Mouse (Mus musculus) small intestine, adult 2 months (tissue): ENCODE measurements around the gene Kynu. TPM values are rescaled to one million over a fixed set of nuclear protein-coding genes. Genes with fewer than 3 reads are reported as not detected.

Experiments
- H3K27ac ChIP-seq: fragments of 200-500 bp; 2 replicates; pipeline ENCODE4 v1.5.1; 2012; ENCODE audit warnings: low read depth, low read length, control low read depth, inconsistent platforms; ENCODE audit not compliant: insufficient read depth
- H3K27me3 ChIP-seq: fragments of 200-500 bp; 2 replicates; pipeline ENCODE4 v1.6.1; 2012; ENCODE audit warnings: mild to moderate bottlenecking, moderate library complexity, low read length, inconsistent platforms; ENCODE audit not compliant: control insufficient read depth, insufficient read depth
- H3K36me3 ChIP-seq: fragments of 200-500 bp; 2 replicates; pipeline ENCODE4 v1.6.1; 2012; ENCODE audit warnings: mild to moderate bottlenecking, low read length, control low read depth, inconsistent platforms; ENCODE audit not compliant: control insufficient read depth, insufficient read depth
- H3K4me1 ChIP-seq: fragments of 200-500 bp; 2 replicates; pipeline ENCODE4 v1.6.1; 2012; ENCODE audit warnings: low read length, inconsistent platforms, mixed read lengths; ENCODE audit not compliant: control insufficient read depth, insufficient read depth, insufficient read length
- H3K4me3 ChIP-seq: fragments of 200-500 bp; 2 replicates; pipeline ENCODE4 v1.5.1; 2012; ENCODE audit warnings: low read depth, mild to moderate bottlenecking, control low read depth, inconsistent platforms, low read length, moderate library complexity
- CTCF ChIP-seq: fragments of 200-500 bp; IDR thresholded peaks from 2 replicates; pipeline ENCODE4 v1.5.1; 2012; ENCODE audit warnings: low read depth, mild to moderate bottlenecking, control low read depth, inconsistent platforms, low read length, moderate library complexity, mixed read lengths; ENCODE audit not compliant: insufficient replicate concordance, insufficient read length; ENCODE audit errors: extremely low read depth
- POLR2A ChIP-seq: fragments of 200-500 bp; IDR thresholded peaks from 2 replicates; pipeline ENCODE4 v1.6.1; 2012; ENCODE audit warnings: low read depth, mild to moderate bottlenecking, control low read depth, inconsistent platforms, low read length, moderate library complexity
- WGBS: fragments of 180-500 bp; shearing (Covaris S2); methylation state at CpG from one replicate; pipeline ENCODE4 v1.1.7; 2018; 5-methylcytosine and 5-hydroxymethylcytosine counted together
- polyA plus RNA-seq: library from polyadenylated mRNA; depleted of rRNA; stranded (reverse); fragments of >200 nt; gene quantifications from 2 replicates; pipeline ENCODE4 v1.2.3, GENCODE M21; 2012

Kynu gene
- polyA plus RNA-seq, 1 experiment: 0.16 TPM

GRCm38 (mm10) chr2:43646962-43647361, 91.8 kb downstream of the Kynu start:
- TF ChIP-seq CTCF: no peak
- no peak for TF ChIP-seq POLR2A
- Histone ChIP-seq H3K4me3 (no peak overlapping the region), H3K27me3 (no peaks in the 10 kb centered on the region), H3K36me3 (no peaks in the 10 kb centered on the region), H3K27ac (no peak overlapping the region), H3K4me1 (no peaks in the 10 kb centered on the region)
- 78% methylated on average over 2 of the region's 2 CpGs for WGBS

DNA sequence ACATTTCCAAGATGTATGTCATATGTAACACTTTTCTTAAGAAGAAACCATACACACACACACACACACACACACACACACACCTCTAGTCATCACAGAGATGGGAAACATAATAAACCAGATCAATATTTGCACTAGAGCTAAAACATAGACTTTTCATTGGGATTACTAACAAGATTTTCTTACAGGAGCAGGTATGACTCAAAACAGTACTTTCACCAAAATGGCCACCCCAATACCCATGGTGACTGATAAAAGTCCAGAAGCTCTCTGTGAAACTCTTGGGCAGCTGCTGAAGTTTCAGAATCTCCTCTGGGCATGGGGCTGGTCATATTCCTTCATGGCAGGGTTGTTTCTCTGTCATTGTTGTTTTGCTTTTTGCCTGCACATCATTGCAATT, 114.5 kb downstream of the Kynu start:
- no peaks in the 10 kb centered on the region for H3K4me1 ChIP-seq
- H3K27ac ChIP-seq: no peak overlapping the region
- H3K36me3 ChIP-seq: no peaks in the 10 kb centered on the region
- no peak overlapping the region for H3K4me3 ChIP-seq
- no peak for TF ChIP-seq CTCF
- no peak for TF ChIP-seq POLR2A
- no peaks in the 10 kb centered on the region for H3K27me3 ChIP-seq

DNA sequence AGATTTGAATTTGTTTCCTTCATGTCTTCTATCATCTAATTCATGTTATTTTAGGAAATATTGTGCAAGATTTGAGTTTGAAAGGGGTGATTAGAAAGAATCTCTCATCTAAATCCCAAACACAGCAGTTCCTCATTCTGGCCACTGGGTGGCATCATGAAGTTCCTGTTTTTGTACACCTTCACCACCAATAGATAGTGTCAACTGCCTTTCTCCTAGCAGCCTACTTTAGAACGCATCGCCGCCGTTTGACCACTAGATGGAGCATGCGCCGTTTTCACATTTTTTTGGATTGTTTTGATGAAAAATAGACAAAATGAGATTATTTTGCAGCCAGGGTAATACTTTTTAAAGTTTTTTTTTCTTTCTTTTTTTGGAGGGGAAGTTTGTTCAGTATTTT, 118.5 kb downstream of the Kynu start:
- Histone ChIP-seq H3K36me3 (no peaks in the 10 kb centered on the region), H3K4me1 (no peaks in the 10 kb centered on the region), H3K4me3 (no peak overlapping the region), H3K27me3 (no peaks in the 10 kb centered on the region), H3K27ac (no peak overlapping the region)
- TF ChIP-seq POLR2A (no peak), CTCF (peak; percentile 65; the same call in 1 of the 2 replicates)
- WGBS: 4% methylated on average over 6 of the region's 6 CpGs

DNA sequence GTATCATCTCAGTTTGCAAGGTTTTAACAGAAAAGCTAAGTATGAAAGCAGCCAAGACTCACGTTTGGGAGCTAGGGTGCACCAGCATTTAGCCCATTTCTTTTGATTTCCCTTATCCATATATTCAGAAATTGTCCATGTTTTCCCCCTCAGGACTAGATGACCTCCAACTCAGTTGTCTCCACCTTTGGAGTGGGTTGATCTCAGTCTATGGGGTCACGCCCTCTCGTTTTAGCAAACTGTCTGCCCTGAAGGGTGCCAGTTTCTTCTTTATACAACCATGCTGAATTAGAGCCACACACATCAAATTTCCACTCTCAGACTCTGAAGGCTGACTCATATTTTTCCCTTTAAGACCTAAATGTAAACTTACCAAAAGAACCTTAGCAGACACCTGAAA, 119.0 kb downstream of the Kynu start:
- no peaks in the 10 kb centered on the region for H3K27me3 ChIP-seq
- no peak overlapping the region for H3K27ac ChIP-seq
- no peaks in the 10 kb centered on the region for H3K36me3 ChIP-seq
- 57% methylated on average over 3 of the region's 3 CpGs for WGBS
- no peaks in the 10 kb centered on the region for H3K4me1 ChIP-seq
- TF ChIP-seq CTCF: no peak
- TF ChIP-seq POLR2A: no peak
- H3K4me3 ChIP-seq: no peak overlapping the region

DNA sequence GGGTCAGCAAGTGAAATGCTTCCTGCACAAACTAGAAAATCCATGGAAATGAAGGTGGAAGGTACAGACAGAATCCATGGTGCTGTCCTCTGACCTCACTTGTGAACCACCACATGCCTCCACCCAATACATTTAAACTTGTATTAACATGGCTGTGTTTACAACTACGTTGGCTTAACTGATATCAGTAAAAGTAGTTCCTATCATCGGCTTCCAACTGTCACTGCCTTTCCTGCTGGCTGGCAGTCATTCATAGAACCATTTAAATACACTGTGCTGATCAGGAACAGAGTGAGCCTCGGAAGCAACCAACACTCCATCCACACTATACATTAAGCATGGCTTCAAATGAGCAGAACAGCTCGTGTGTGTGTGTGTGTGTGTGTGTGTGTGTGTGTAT, 120.1 kb downstream of the Kynu start:
- no peaks in the 10 kb centered on the region for H3K4me1 ChIP-seq
- no peak overlapping the region for H3K27ac ChIP-seq
- 64% methylated on average over 4 of the region's 4 CpGs for WGBS
- H3K27me3 ChIP-seq: no peaks in the 10 kb centered on the region
- H3K4me3 ChIP-seq: no peak overlapping the region
- no peaks in the 10 kb centered on the region for H3K36me3 ChIP-seq
- no peak for TF ChIP-seq CTCF
- TF ChIP-seq POLR2A: no peak

DNA sequence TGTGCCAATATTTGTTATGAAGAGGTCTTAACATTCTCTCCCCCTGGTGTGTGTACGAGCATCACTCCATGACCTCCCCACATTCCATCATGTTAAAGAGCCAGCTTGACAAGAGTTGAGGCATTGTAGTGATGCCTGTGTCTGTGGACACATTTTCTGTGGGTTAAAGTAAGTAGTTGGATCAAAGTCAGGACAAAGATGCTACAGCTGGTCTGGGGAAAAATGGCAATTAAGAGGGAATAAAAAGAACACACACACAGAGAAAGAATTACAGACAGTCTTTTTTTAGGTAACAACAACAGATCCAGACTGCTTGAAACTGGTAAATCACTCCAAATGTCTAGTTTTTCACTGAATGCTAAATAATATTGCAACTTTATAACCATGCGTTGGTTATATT, 135.3 kb downstream of the Kynu start:
- 85% methylated on average over 2 of the region's 2 CpGs for WGBS
- no peak overlapping the region for H3K4me3 ChIP-seq
- TF ChIP-seq CTCF (no peak), POLR2A (no peak)
- H3K36me3 ChIP-seq: no peaks in the 10 kb centered on the region
- H3K4me1 ChIP-seq: no peaks in the 10 kb centered on the region
- H3K27me3 ChIP-seq: no peaks in the 10 kb centered on the region
- no peak overlapping the region for H3K27ac ChIP-seq

DNA sequence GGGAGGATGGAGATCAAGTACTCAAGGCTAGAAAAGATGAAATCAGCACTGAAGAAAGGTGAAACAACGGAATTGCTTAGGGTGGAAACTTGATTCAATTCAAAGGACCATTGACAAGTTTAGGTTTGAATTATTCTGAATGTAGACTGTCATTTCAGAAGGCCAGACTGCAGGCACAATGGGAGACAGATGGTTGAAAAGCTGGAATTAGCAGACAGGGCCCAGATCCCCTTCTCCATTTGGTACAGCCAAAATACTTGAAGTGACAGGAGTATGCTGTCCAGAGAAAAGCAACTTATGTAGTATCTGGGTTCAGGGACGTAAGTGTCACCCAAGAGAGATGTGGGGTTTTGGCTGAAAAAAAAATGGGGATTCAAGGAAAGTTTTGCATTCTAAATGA, 136.2 kb downstream of the Kynu start:
- H3K27ac ChIP-seq: no peak overlapping the region
- WGBS: 83% methylated on average over 2 of the region's 2 CpGs

DNA sequence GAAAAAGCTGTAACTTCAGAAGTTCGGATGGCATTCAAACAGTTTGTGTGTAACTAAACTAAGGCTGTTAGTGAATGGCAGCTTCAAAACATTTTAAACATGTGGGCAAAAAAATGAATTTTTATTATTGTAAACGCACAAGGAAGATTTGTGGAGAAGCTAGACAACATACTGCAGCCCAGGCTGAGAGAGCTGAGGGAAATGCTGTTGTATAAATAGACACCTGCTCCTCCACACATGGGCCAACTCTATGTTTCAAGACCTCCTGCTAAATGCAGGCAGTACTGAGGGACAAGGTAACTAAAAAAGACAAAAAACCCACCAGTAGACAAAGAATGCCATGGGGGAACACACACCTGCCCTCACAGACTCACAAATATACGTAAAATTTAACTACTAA, 140.5 kb downstream of the Kynu start:
- Histone ChIP-seq H3K27me3 (no peaks in the 10 kb centered on the region), H3K4me1 (no peaks in the 10 kb centered on the region), H3K27ac (no peak overlapping the region), H3K4me3 (no peak overlapping the region), H3K36me3 (no peaks in the 10 kb centered on the region)
- TF ChIP-seq CTCF: no peak
- WGBS: 78% methylated on average over 3 of the region's 3 CpGs

More for the DNA sequence above, 136.2 kb downstream of the Kynu start:
- TF ChIP-seq POLR2A: no peak
- no peak for TF ChIP-seq CTCF
- H3K36me3 ChIP-seq: no peaks in the 10 kb centered on the region
- H3K4me3 ChIP-seq: no peak overlapping the region
- no peaks in the 10 kb centered on the region for H3K4me1 ChIP-seq
- H3K27me3 ChIP-seq: no peaks in the 10 kb centered on the region
